Mouse (Mus musculus): ENCODE data around the gene Kcnip1. TPM values are rescaled to one million over a fixed set of nuclear protein-coding genes. Genes with fewer than 3 reads are reported as not detected.

The Kcnip1 gene
- polyA plus RNA-seq, 1 experiment from 2014 or later: not detected

GRCm38 (mm10) chr11:33937641-33938040 is 55.3 kb downstream of the Kcnip1 start:
- no peaks in the 10 kb centered on the region for H3K27me3 ChIP-seq
- ATAC-seq (replicated peaks; ENCODE audit: insufficient number of reproducible peaks, insufficient read depth, low FRiP score, low read depth): no peak
- H3K27ac ChIP-seq: no peak overlapping the region
- no peak overlapping the region for H3K4me3 ChIP-seq
- H3K4me1 ChIP-seq (replicated peaks): no peaks in the 10 kb centered on the region
- H3K9me3 ChIP-seq (replicated peaks): no peaks in the 10 kb centered on the region
- no peak overlapping the region for H3K9ac ChIP-seq
- no peak overlapping the region for H3K4me2 ChIP-seq
- H3K36me3 ChIP-seq: no peaks in the 10 kb centered on the region
- 72% methylated on average over 8 of the region's 8 CpGs for WGBS

DNA sequence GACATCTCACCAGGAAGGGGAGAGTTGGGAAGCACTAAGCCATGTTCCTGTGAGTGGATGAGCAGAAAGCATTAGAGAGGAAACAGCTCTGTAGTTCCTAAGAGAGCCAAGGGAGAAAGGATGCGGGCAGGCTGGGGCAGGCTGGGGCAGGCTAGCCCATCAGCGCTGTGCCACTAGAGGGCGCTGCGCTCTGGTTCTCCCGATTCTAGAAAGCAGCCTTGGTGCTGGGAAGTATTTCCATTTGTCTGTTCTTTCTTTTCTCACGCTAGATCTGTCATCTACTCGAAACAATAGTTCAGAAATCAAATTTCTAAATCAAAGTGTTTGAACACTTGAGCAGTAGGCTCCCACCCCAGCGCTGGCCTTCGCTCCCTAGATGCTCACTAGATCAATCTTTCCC is 58.7 kb downstream of the Kcnip1 start:
- ATAC-seq (replicated peaks; ENCODE audit: insufficient number of reproducible peaks, insufficient read depth, low FRiP score, low read depth): no peak
- Histone ChIP-seq H3K36me3 (no peaks in the 10 kb centered on the region), H3K27ac (no peak overlapping the region), H3K9ac (no peak overlapping the region), H3K4me3 (no peak overlapping the region), H3K9me3 (replicated peaks) (no peaks in the 10 kb centered on the region), H3K4me2 (no peak overlapping the region), H3K4me1 (replicated peaks) (no peaks in the 10 kb centered on the region), H3K27me3 (0 out of 2 replicates have a peak, but pooled peaks cover 3% of the 10 kb centered on the region)
- 61% methylated on average over 9 of the region's 9 CpGs for WGBS

DNA sequence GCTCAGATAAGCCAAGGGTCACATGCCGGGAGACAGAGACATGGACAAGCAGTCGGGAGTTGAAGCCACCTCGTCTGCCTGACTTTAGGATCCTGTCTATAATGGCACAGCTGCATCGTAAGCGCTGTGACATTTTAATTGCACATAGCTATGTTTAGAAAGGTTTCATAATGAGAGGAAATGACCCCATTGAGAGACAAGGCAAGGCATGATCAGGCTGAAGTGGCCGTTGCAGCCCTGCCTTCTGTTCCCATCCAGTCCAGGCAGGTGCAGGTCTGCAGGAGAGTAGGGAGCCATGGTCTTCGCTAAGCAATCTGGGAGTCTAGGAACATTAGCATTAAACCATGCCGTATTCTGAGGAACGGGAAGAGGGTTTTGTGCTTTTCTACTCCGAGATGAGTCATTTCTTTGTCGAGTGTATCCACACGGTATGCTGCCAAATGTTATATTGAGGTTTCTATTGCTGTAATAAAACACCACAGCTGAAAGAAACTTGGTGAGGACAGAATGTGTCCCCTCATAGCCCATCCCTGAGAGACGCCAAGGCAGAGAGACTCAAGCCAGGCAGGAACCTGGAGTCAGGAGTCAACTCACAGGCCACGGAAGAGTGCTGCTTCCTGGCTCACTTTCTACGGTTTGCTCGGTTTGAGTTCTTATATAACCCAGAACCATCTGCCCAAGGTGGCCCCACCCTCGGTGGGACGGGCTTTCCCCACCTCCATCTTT is 60.4 kb downstream of the Kcnip1 start:
- Histone ChIP-seq H3K9me3 (replicated peaks) (no peaks in the 10 kb centered on the region), H3K4me3 (no peak overlapping the region), H3K4me2 (0 out of 2 replicates have a peak overlapping the region, but pooled peaks have one; percentile 6), H3K36me3 (no peaks in the 10 kb centered on the region), H3K27me3 (0 out of 2 replicates have a peak, but pooled peaks cover 3% of the 10 kb centered on the region), H3K9ac (no peak overlapping the region), H3K27ac (no peak overlapping the region), H3K4me1 (replicated peaks) (no peaks in the 10 kb centered on the region)
- 58% methylated on average over 18 of the region's 18 CpGs for WGBS
- no peak for ATAC-seq (replicated peaks; ENCODE audit: insufficient number of reproducible peaks, insufficient read depth, low FRiP score, low read depth)

GRCm38 (mm10) chr11:33931836-33932385 is 61.0 kb downstream of the Kcnip1 start:
- WGBS: 11% methylated on average over 9 of the region's 10 CpGs
- no peak overlapping the region for H3K4me3 ChIP-seq
- 0 out of 2 replicates have a peak, but pooled peaks cover 3% of the 10 kb centered on the region for H3K27me3 ChIP-seq
- ATAC-seq (replicated peaks; ENCODE audit: insufficient number of reproducible peaks, insufficient read depth, low FRiP score, low read depth): no peak
- H3K36me3 ChIP-seq: no peaks in the 10 kb centered on the region
- H3K4me1 ChIP-seq (replicated peaks): no peaks in the 10 kb centered on the region
- H3K9ac ChIP-seq: no peak overlapping the region
- H3K4me2 ChIP-seq: 0 out of 2 replicates have a peak overlapping the region, but pooled peaks have one; percentile 6
- no peak overlapping the region for H3K27ac ChIP-seq
- no peaks in the 10 kb centered on the region for H3K9me3 ChIP-seq (replicated peaks)

- no peak overlapping the region for H3K27ac ChIP-seq
- no peak overlapping the region for H3K4me2 ChIP-seq
- H3K4me3 ChIP-seq: no peak overlapping the region
- no peaks in the 10 kb centered on the region for H3K4me1 ChIP-seq (replicated peaks)
- 0 out of 2 replicates have a peak, but pooled peaks cover 8% of the 10 kb centered on the region for H3K27me3 ChIP-seq
- no peak overlapping the region for H3K9ac ChIP-seq
- 66% methylated on average over 11 of the region's 11 CpGs for WGBS
- no peaks in the 10 kb centered on the region for H3K36me3 ChIP-seq
- ATAC-seq (replicated peaks; ENCODE audit: insufficient number of reproducible peaks, insufficient read depth, low FRiP score, low read depth): no peak
- H3K9me3 ChIP-seq (replicated peaks): no peaks in the 10 kb centered on the region
These were observed 63.5 kb downstream of the Kcnip1 start for GRCm38 (mm10) chr11:33929412-33929811.

- H3K4me3 ChIP-seq: no peak overlapping the region
- no peak overlapping the region for H3K9ac ChIP-seq
- no peaks in the 10 kb centered on the region for H3K4me1 ChIP-seq (replicated peaks)
- no peaks in the 10 kb centered on the region for H3K36me3 ChIP-seq
- WGBS: 36% methylated on average over 7 of the region's 7 CpGs
- H3K9me3 ChIP-seq (replicated peaks): no peaks in the 10 kb centered on the region
- H3K4me2 ChIP-seq: no peak overlapping the region
- ATAC-seq (replicated peaks; ENCODE audit: insufficient number of reproducible peaks, insufficient read depth, low FRiP score, low read depth): no peak
- no peak overlapping the region for H3K27ac ChIP-seq
- peaks cover 11% of the 10 kb centered on the region; the same call in 1 of the 2 replicates for H3K27me3 ChIP-seq
These were observed 64.3 kb downstream of the Kcnip1 start for GRCm38 (mm10) chr11:33928658-33929057.

DNA sequence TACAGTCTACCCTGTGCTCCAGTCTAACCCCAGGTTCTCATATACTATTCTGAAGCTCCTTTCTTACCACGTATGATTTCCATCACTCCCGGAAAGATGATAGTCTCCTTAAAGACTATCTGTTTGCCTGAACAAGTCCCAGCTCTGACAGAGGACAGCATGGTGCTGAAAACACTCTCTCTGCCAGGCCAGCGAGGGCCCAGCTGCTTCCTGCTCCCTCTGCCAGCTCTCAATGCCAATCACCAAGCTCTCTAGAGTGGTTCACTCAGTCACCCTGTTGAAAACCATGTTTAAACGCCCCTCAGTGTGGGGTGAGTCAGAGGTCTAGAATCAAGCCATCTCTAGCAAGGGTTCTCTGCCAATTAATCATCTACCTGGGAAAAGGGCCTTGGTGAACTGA is 65.1 kb downstream of the Kcnip1 start:
- Histone ChIP-seq H3K27me3 (peaks cover 11% of the 10 kb centered on the region; the same call in 1 of the 2 replicates), H3K4me1 (replicated peaks) (no peaks in the 10 kb centered on the region), H3K4me3 (no peak overlapping the region), H3K9ac (no peak overlapping the region), H3K9me3 (replicated peaks) (no peaks in the 10 kb centered on the region), H3K27ac (no peak overlapping the region), H3K36me3 (no peaks in the 10 kb centered on the region), H3K4me2 (no peak overlapping the region)
- 58% methylated on average over 4 of the region's 4 CpGs for WGBS
- ATAC-seq (replicated peaks; ENCODE audit: insufficient number of reproducible peaks, insufficient read depth, low FRiP score, low read depth): no peak

DNA sequence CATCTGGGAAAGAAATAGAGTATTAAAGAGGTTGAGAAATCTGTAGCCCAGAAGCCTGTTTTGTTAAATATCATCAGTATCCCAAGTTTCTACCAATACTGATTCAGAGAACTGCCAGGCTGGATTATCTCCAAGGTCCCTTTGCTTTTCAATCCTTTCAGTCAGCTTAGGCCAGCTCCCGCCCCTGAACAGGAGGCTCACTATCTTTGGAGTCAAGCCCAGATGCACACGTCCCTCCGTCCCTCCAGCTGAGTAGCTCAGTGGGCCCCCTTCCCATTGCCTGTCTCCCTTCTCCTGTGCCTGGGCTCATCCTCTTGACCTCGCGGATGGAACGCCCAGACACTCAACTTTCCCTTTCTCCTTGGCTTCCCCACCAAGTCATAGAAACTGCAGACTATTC is 65.6 kb downstream of the Kcnip1 start:
- ATAC-seq (replicated peaks; ENCODE audit: insufficient number of reproducible peaks, insufficient read depth, low FRiP score, low read depth): no peak
- 40% methylated on average over 6 of the region's 6 CpGs for WGBS
- Histone ChIP-seq H3K36me3 (no peaks in the 10 kb centered on the region), H3K9me3 (replicated peaks) (no peaks in the 10 kb centered on the region), H3K4me3 (no peak overlapping the region), H3K4me1 (replicated peaks) (no peaks in the 10 kb centered on the region), H3K27ac (no peak overlapping the region), H3K9ac (no peak overlapping the region), H3K4me2 (no peak overlapping the region), H3K27me3 (peaks cover 11% of the 10 kb centered on the region; the same call in 1 of the 2 replicates)

DNA sequence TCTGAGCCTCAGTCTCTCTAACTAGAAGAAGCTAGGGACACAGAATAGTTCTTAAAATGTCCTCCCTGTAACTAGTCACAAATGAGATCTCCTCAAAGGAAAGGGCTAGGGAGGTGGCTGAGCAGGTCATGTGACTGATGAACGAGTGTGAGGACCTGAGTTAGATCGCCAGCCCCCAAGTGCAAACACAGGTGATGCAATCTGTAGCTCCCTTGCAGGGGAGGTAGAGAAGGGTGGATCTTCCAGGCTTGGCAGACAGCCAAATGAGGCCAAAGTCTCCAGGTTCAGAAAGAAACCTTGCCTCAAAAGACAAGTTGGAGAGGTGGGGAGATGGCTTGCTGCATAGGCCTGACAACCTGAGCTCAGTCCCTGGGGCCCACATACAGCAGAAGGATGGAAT is 66.4 kb downstream of the Kcnip1 start:
- WGBS: 50% methylated on average over 2 of the region's 2 CpGs
- H3K9ac ChIP-seq: no peak overlapping the region
- H3K9me3 ChIP-seq (replicated peaks): no peaks in the 10 kb centered on the region
- no peaks in the 10 kb centered on the region for H3K4me1 ChIP-seq (replicated peaks)
- H3K4me2 ChIP-seq: no peak overlapping the region
- no peak for ATAC-seq (replicated peaks; ENCODE audit: insufficient number of reproducible peaks, insufficient read depth, low FRiP score, low read depth)
- H3K4me3 ChIP-seq: no peak overlapping the region
- H3K27ac ChIP-seq: no peak overlapping the region
- H3K36me3 ChIP-seq: no peaks in the 10 kb centered on the region
- peaks cover 11% of the 10 kb centered on the region; the same call in 1 of the 2 replicates for H3K27me3 ChIP-seq

- Histone ChIP-seq H3K27me3 (peaks cover 11% of the 10 kb centered on the region; the same call in 1 of the 2 replicates), H3K4me1 (replicated peaks) (no peaks in the 10 kb centered on the region), H3K9me3 (replicated peaks) (no peaks in the 10 kb centered on the region), H3K27ac (no peak overlapping the region), H3K36me3 (no peaks in the 10 kb centered on the region), H3K9ac (no peak overlapping the region), H3K4me3 (no peak overlapping the region), H3K4me2 (no peak overlapping the region)
- no peak for ATAC-seq (replicated peaks; ENCODE audit: insufficient number of reproducible peaks, insufficient read depth, low FRiP score, low read depth)
- WGBS: 78% methylated on average over 8 of the region's 8 CpGs
These were observed 67.2 kb downstream of the Kcnip1 start for GRCm38 (mm10) chr11:33925778-33926177.

GRCm38 (mm10) chr11:33923031-33923430 is 69.9 kb downstream of the Kcnip1 start:
- no peaks in the 10 kb centered on the region for H3K36me3 ChIP-seq
- H3K9me3 ChIP-seq (replicated peaks): no peaks in the 10 kb centered on the region
- no peak overlapping the region for H3K4me2 ChIP-seq
- H3K4me3 ChIP-seq: no peak overlapping the region
- WGBS: 64% methylated on average over 3 of the region's 3 CpGs
- no peak overlapping the region for H3K27ac ChIP-seq
- ATAC-seq (replicated peaks; ENCODE audit: insufficient number of reproducible peaks, insufficient read depth, low FRiP score, low read depth): no peak
- H3K9ac ChIP-seq: no peak overlapping the region
- peaks cover 20% of the 10 kb centered on the region; the same call in 1 of the 2 replicates for H3K27me3 ChIP-seq
- H3K4me1 ChIP-seq (replicated peaks): no peaks in the 10 kb centered on the region

Measured in heart, embryonic 15.5 days (tissue).